Mouse (Mus musculus) gastrocnemius, postnatal 10 days (tissue): ENCODE results near the gene Bnc2. TPM values are rescaled to one million over a fixed set of nuclear protein-coding genes. Genes with fewer than 3 reads are reported as not detected.

ENCODE experiments used
- DNase-seq: peaks from one replicate; pipeline ENCODE4 v3.0.0; 2021; ENCODE audit warnings: mixed read lengths
- total RNA-seq, 2 experiments: library from RNA; stranded (reverse); gene quantifications; 2 replicates each; pipeline ENCODE4 v1.2.3; 2021

Bnc2 gene
- total RNA-seq, 2 experiments from 2014 or later: 8.0 to 11.0 TPM

DNA sequence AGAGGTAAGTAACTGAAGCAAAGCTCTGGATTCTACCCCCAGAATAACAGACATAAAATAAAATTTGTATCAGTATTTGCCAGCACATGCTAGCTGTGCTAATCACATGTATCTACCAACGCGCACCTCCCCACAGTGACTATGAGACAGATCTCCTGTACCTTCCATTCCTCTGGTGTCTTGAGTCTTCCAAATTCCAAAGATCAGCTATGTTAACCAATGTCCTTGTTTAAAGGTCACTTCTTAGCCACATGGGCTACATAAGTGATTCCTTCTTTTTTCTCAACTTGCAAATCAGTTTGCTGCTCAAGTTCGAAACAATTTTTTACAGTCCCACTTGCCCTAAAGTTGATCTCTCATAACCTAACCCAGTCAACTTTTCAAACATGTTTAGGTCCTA is 167.5 kb downstream of the Bnc2 start:
- DNase-seq: no peak

DNA sequence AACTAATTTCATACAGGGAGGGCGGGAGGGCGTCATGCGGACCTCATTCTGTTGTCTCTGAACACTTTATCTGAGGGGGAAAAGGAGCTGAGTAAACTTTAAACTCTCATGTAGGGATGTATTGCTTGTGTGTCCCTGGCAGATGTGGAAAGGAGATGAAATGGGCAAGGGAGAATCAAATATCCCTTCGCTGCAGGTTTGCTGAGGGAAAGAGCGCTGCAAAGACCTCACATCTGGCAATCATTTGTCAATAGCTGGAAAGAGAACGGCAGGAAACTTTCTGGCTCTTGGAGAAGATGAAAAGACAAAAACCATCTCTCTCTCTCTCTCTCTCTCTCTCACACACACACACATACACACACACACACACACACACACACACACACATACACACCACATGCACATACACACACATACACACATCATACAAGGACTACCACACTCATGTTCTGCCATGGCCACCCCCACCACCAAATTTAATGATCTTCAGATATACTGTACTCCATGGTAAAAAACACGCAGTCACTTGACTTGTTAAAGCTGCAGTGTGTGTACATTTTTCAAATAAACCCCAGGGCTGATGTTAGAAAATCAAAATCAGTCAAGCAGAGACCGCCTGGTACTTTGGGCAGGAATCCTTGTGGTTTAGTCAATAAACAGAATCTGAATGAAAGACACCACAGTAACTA is 172.3 kb downstream of the Bnc2 start:
- no peak for DNase-seq

DNA sequence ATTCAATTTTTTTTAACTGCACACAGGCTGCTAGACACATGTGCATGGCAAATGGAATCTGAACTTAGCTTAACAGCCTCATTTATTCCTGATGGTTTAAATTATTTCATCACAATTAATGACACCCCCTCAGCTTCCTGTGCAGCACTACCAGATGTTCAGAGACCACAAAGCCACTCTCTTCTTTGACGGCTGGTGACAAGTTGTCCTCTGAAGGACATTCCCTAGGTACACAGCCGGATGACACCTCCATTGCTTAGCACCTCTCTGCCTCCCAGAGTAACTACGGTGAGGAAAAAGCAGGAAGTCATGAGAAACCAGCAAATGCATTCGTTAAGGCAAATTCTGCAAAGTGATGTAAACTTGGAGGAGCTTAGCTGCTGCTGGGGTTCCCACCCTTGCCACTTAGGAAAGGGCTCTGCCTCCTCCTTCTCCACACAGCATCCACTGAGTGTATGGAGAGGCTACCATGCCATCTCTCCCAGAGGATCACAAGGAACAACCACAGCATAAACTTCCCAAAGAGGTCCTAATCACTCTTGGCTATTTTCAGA is 174.2 kb downstream of the Bnc2 start:
- DNase-seq: no peak

DNA sequence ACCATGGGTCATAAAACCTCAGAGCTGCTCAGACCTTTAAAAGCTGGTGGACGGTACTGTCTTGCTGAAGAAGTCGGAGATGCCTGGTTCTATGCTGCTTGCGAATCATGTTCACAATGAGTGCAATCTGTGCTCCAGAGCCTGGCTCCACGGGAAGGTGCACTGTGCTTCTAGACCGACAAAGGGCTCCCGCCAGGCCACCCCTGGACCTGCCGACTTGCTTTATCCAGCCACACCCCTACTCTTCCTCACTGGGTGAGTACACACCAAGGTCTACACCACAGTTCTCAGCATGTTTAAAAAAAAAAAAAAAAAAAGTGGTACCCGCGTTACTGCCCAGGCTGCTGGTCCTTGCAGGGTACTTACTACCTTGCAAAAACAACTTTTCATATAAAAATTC is 174.8 kb downstream of the Bnc2 start:
- no peak for DNase-seq

DNA sequence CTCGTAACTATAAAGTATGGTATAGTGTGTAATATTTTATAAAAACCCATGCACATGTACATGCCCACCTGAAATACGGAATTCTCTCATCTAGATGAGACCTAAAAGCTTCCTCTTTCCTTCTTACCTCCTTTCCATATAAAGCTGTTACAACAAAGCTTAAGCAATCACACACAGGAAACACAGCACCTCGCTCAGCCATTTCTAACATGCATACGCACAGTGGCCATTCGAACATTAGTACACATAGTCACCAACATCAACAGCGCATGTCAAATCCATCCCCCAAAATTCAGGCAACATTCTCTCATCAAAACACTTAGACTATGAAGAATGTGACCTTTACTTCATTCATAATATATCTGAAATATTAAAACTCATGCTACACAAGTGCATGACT is 176.6 kb downstream of the Bnc2 start:
- no peak for DNase-seq

DNA sequence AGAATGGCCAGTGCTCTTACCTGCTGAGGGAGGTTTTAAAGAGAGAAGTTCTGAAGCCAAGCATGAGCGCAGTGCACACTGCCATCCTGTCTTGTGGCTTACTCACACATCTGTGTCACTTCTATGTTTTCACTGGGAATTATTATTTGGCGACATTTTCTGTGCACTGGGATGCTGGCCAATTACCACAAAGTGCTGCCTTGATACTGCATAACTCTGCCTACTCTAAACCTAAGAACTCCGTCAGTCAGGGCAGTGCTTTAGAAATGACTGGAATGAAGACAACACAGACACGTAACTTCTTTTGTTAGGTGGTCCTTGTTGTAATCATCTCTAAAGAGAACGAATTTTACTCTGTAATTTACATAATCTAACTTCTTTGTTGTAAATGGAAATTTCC is 186.8 kb downstream of the Bnc2 start:
- no peak for DNase-seq

DNA sequence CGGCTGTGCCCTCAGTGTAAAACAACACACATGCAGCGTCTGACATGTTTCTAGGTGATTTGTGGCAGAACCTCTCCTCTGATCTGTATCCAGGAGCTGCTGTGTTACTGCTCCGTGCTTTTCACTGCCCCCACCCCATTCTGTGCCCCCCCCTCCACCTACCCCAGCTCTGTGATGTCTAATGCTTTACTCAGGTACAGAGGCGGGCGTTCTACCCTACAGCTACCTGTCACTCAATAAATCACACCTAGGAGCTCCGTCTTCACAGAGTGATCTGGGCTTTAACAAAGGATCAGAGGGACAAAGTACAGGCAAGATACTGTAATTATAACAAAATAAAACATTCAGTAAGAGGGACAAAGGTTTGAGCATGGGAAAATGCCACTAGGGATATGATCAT is 192.4 kb downstream of the Bnc2 start:
- DNase-seq: no peak

DNA sequence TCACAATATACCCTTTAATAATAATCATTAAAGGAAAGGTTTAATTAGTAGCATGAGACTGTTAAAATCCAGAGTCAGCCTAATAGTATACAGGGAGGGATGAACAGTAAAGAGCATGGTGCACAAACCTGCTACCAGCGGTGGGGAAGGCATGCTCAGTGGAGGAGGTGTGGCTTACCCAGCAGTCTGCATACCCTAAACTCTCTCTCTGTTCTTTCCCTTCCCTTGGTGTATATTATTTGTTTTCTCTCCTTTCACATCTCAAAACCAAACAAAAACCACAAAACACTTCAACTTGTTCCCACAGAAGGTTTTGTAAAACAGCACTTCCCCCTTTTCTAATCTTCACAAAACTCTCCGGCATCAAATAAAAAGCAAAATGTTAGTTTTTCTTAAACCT is 202.4 kb downstream of the Bnc2 start:
- DNase-seq: no peak

DNA sequence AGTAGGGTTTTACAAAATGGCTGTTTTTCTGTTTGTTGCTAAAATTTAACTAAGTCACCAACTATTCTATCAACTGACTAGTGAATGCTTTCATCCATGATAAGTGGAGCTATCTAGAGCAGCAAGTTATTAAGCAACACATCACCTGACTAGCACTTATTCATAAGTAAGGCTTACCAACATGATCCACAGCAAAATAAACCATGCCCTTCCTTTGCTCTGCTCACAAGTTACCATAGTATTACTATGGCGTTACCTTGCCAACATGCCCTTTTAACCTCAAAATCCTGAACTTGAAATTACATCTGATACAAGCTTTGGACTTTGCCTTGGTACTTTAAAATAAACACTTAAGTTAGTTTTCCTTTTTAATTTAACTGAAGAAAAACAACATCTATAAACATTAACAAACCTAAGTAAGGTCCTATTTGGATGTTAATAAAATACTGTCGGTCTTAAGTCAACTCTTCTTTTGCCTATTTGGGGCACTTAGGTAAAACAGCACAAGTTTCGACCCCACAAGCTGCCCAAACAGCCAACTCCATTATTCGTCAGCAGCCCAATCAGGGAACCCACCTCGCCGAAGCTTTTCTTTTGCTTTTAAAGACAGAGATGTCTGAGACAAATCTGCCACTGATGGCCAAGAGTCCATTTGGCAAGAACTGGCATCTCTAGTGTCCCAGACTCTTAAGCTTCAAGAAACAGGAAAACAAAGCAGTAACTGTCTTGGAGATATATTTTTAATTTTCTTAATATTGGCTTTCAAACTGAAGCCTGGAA is 204.8 kb downstream of the Bnc2 start:
- no peak for DNase-seq

DNA sequence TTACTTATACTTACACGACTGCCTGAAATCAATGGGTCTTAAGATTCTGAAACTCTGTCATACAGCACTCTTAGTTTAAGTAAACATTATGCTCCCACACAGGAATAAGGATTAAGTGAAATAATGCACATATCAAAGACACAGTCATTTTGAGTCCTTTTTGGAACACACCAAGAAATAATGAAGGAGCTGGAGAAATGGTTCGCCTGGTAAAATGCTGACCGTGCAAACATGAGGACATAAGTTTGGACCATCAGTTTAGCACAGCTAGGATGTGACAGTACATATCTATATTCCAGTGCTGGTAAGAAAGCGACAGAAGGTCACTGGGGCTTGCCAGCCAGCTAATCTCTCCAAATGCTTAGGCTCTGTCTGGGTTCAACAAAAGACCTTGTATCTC is 205.7 kb downstream of the Bnc2 start:
- DNase-seq: no peak

DNA sequence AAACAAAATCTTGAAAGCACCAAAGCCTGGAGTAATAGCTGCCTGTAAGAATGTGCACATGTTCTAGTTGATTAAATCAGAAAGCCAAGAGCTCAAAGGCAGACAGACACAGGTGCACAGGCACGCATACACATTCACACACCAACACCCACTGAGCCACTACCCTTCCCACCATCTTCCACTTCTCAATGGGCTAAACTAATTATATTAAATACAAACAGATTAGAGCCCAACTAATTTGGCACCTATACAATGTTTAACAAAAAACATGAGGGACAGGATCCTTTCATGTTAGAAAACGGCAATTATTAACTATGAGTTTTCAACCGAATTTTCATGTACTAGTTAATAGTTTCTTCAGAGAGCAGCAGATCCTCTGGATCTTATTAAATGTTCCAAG is 207.4 kb downstream of the Bnc2 start:
- no peak for DNase-seq

DNA sequence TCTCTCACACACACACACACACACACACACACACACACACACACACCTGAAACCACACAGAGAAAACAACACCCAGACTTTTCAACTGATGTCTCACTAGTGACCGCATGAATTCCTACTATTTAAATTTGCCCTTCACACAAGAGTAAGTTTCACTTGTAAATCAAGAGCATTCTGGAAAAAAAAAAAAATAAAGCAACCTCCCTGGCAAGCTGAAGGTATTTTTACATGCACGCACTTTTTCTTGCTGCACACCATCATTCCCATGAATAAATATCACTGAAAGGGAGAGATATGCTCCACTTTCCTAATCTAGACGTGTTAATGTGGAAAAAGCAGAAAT is 216.9 kb downstream of the Bnc2 start:
- DNase-seq: no peak

DNA sequence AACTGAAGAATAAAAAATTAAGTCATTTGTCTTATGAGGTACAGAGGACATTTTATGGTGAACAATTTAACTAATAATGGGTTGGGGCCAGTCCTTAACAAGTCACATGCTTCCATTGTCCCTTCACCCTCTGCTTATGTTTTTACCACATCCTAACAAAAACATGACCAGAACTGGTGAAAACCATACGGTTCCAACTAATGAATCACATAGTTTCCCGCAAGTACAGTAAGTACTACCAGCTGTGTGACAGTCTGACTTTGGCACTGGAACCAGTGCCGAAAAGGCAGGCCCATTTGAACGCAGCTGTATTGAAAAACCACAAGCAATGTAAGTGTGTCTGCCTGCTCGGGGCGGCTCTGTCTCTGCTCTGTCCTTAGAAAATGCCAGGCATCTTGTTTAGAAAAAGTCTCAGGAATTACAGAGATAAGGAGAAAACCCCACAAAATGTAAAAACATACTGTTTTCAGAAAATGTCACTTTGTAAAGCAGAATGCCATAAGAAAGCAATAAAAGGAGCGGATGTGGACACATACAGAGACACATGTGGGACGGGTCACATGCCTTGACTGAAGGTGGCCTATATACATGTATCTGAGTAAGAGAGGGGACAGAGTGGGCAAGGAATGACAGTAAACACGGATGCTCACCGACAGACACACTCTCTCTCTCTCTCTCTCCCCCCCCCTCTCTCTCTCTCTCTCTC is 217.4 kb downstream of the Bnc2 start:
- DNase-seq: no peak

DNA sequence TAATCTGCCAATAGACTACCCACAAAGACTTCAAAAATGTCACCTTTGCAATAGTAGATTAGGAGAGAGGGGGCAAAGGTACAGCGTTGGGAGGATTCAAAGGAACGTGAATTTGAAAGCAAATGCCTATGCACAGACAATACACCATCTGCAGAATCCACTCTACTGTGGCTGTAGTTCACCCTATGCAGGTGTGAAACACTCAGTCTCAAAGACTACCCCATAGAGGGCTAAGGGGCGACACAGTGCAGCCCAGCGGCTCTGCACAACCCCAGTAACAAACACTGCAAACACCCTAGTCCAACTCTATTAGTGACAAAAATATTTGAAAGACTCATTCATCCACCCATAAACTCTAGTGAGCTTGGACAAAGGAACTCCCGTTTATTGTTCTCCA is 218.2 kb downstream of the Bnc2 start:
- DNase-seq: no peak

DNA sequence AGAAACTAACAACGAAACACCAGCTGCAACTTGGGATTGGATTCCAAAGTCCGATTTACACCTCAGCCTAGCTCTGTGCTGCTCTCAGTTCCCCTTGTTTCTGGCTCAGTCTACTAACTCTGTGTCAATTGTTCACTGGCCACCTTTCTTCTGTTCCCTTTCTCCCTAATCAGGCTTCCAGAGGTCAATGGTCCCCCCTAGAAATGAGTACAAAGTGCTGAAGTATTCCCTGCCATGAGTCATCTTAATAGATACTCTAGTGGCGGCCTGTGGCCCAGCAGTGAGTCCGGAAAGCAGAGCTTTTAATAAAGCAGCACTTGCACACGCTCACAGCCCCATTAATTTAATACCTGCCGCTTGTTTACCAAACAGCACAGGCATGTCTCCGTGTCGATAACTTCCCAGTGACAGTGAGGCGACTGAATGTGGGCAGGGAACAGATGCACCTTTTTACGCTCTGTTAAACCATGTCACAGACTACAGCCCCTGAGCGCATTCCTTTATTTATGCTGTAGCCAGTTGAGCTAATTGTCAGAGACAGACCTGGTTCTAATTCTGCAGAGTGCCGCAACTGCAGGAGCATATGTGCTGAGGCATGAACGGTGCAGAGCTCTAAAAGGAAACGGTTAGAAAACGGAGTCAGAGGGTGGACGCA is 218.8 kb downstream of the Bnc2 start:
- no peak for DNase-seq

DNA sequence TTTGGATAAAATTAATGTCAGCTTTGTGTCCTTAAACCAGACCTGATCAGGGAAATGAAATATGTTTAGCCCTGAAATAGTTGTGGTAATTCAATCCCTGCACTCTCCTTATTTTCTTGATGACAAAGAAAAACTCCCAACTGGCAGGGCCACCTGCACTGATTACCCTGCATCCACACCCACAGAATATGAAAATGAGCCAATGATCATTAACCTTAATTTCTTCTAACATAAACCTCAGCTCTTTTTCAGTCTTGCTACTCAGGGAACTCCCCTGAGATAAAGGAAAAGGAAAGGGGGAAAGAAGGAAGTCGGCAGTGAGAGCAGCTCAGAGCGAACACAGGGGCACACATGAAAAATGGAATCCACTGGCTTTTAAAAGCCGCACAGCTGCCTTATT is 220.6 kb downstream of the Bnc2 start:
- DNase-seq: no peak

DNA sequence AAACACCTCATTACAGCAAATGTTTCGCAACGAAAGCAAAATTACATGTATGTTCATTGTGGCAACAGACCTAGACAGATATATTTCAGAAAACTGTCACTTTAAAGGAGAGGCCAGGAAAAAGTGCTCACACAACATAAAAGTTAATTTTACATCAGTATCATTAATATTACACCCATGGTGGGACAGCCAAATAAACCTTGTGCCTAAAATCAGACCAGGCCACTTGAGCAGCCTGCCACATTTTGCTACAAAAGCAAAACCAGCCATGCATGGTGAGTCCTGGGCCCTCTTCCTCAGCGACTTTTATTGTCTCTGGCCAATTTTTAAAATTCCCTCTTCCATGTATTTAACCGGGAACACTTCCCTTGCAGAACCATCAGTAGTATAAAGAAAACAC is 221.5 kb downstream of the Bnc2 start:
- DNase-seq: no peak

DNA sequence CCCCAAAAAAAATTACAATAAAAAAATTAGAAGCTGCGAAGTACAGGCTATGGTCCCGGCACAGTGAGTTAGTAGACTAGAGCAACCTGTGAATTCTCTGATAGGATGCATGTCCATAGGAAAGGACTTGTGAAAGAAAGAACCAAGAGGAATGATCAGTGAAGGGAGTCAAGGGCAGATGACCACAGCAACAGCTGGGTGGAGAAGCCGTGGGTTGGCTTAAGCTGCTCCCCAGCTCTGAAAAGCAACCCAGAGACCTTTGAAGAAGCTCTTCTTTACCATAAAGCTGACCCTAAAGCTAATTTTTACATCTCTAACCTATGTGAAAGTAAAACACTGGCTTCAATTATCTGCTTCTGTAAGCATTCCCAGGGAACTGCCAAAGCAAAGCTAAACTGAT is 222.4 kb downstream of the Bnc2 start:
- no peak for DNase-seq

DNA sequence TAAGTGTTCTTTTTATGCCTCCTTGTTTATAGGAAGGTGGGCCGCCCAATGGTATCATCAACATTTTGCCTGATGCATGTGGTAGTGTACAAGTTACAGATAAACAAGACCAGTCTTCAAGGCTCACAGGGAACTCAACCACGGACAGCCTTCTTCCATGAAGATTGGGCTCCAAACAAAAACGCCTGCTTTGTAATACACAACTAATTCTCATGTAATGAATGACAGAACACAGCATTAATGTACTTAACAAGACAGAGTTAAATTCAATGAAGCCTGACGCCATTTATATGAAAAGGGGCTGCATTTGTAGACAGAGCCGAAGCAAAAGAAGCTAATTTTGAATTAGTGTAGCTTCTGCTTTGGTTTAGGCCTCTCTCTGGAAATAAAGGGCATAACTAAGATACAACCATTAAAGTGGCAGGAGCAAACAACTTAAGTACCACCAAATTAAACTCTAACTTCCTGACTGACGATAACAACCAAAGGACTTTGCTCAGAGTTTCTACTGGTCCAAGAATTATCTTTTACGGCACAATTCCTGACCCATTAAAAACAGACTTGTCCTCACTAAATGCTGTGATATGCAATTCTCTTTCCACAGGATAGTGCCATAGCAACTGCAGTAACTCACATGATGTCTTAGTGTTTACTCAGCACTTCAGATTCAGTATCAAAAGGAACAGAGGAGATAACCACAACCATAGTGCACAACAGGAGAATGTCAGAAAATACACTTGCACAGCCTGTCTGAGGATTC is 225.6 kb downstream of the Bnc2 start:
- no peak for DNase-seq

DNA sequence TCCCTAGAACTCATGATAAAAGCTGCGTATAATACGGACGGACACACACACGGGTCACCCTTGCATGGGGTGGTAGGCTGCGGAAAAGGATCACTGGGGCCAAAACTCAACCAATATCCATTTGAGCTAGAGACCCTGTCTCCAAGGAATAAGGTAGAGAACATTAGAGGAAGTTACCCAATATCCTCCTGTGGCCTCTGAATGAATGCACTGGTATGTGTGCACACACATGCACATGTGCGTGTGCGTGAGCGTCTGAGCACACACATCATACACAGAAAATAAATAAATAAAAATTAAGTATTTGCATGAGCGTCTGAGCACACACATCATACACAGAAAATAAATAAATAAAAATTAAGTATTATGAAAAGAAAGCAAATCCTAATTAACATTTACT is 241.8 kb downstream of the Bnc2 start:
- no peak for DNase-seq

DNA sequence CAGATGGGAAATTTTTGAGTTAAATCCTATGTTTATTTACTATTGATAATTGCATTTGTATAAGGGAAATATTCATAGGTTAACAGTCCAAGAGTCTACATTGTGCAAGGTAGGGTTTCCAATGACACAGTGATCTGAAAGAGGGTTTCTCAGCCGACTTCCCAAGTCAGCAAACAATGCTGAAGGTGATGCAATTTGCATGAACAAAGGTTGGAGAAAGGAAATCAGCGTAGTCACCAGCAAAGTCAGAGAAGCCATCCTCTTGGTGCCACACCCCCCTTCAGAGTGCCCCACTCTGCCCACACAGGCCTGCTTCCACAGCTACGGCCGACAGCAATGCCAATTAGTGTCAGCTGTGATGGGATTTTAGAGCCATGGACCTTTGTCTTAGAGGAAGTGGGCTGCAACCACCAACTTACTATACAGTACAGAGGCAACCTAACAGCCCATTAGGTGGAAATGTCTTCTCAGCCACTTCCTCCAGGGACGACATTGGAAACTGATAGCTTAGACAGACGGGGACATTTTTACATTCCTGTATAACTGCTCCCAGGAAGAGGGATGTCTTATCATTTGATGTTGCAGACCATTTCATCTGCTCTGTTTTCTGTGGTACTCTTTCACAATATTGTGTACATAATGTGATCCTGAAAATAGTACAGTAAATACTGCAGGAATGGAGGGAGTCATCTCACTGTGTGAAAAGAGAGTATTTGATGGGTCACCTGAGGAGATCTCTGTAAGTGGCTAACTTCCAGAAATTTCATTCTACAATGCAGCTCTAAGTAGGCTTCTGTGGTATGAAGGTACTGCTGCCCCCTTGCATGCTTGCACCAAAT is 243.2 kb downstream of the Bnc2 start:
- no peak for DNase-seq
